ENCODE assay signal across 9 mouse cellular contexts in genomic region chr2:58667991-58668390, GRCm38 (mm10).
DNase-seq lines count a peak whose midpoint lies in the region; ATAC-seq and TF ChIP-seq lines count a peak whose summit lies in the region.
"Had no signal": no experiment of that assay in that cellular context is flagged by ENCODE, and none has a peak within 500 bp of the region (broad histone marks: within the 10 kb centered on the region; RNA-seq: fewer than 3 reads in every experiment).

No protein-coding gene starts in this region.

- dilution Hi-C loops in CH12.LX (cut with MboI; ENCODE audit: extremely low pct_ligation_motif_present, extremely low pct_unique_long_range_greater_than_20kb, low sequenced_read_pairs): no loop called here

- peaks cover 29% of the 10 kb centered on the region for H3K9me3 ChIP-seq in CH12.LX (replicated peaks; ENCODE audit: low read length)
- no peaks in the 10 kb centered on the region for H3K9me3 ChIP-seq in liver, postnatal 0 days (ENCODE audit: low read length)

- TF ChIP-seq EP300 in CH12.LX (IDR thresholded peaks at IDR 0.05; ENCODE audit: low read length): no peak
- TF ChIP-seq EP300 in liver, postnatal 0 days (IDR thresholded peaks at IDR 0.05; ENCODE audit: low read depth): no peak

- no peak for TF ChIP-seq POLR2A in CH12.LX (IDR thresholded peaks at IDR 0.05; ENCODE audit: low read depth, low read length)

- H3K4me1 ChIP-seq in CH12.LX (ENCODE audit: control insufficient read depth in 1 of 2, insufficient read depth in 2 of 2): peaks cover 0 to 3% of the 10 kb centered on the region in 2 experiments; a peak in 1 of 4 replicates
- no peaks in the 10 kb centered on the region for H3K4me1 ChIP-seq in liver, postnatal 0 days (ENCODE audit: insufficient read depth)

- in situ Hi-C loops in CH12.LX (cut with MboI; ENCODE audit: low pct_ligation_motif_present, low pct_unique_long_range_greater_than_20kb, low sequenced_read_pairs): loop anchor here (10.0 to 25.0 kb wide), 2 partner anchors 193 to 631 kb away; partner anchors contain the start of gene Gm17409

- H3K9ac ChIP-seq in CH12.LX (ENCODE audit: insufficient read depth, low read depth): no peak overlapping the region
- no peak overlapping the region for H3K9ac ChIP-seq in liver, postnatal 0 days (replicated peaks)

- H3K27ac ChIP-seq in CH12.LX (ENCODE audit: insufficient read depth, low read depth): no peak overlapping the region
- H3K27ac ChIP-seq in liver, postnatal 0 days (ENCODE audit: low read depth): no peak overlapping the region

- H3K79me2 ChIP-seq in CH12.LX (replicated peaks; ENCODE audit: control insufficient read depth, extremely low read depth, insufficient read depth, poor library complexity, severe bottlenecking): no peaks in the 10 kb centered on the region

- peak; percentile 39 for TF ChIP-seq RAD21 in CH12.LX (IDR thresholded peaks at IDR 0.05; ENCODE audit: low read depth, low read length)

- no peak overlapping the region for H3K4me2 ChIP-seq in CH12.LX (ENCODE audit: insufficient read depth, low read depth, poor library complexity, severe bottlenecking)
- H3K4me2 ChIP-seq in liver, postnatal 0 days (ENCODE audit: low read depth, low read length): no peak overlapping the region

- no peaks in the 10 kb centered on the region for H3K27me3 ChIP-seq in CH12.LX (replicated peaks)
- no peaks in the 10 kb centered on the region for H3K27me3 ChIP-seq in liver, postnatal 0 days (ENCODE audit: insufficient read depth, low read length)

- H3K4me3 ChIP-seq in CH12.LX (replicated peaks in 1 of 3; ENCODE audit: low read depth in 2 of 3, low read length in 2 of 3, poor library complexity in 1 of 3): no peak overlapping the region
- H3K4me3 ChIP-seq in liver, postnatal 0 days (ENCODE audit: low read depth, low read length): no peak overlapping the region
- H3K4me3 ChIP-seq: erythroblast, embryonic 14.5 days had no signal

- DNase-seq in CH12.LX (ENCODE audit: extremely low read depth) (peak; percentile 42), ZHBTc4 (ENCODE audit: low read depth, low spot score) (peak; percentile 72)
- peak; percentile 22 for DNase-seq in gastrocnemius, postnatal 25 days
- DNase-seq in kidney, postnatal 10 days: peak; percentile 78
- DNase-seq in liver, postnatal 0 days: peak; percentile 56
- peak; percentile 57 for DNase-seq in ovary, postnatal 14 days (ENCODE audit: low spot score)
- no peak for DNase-seq in T-cell, adult 2 months (ENCODE audit: low spot score)

- 53% methylated on average over 9 of the region's 9 CpGs for WGBS in liver, postnatal 0 days (ENCODE audit: insufficient replicate concordance)

- peak; percentile 72 for ATAC-seq in common myeloid progenitor, adult 5-6 weeks (replicated peaks; ENCODE audit: low read depth, poor library complexity, severe bottlenecking)
- no peak for ATAC-seq in liver, postnatal 0 days

- peak in 1 of 2 experiments; percentile 44; a peak in 2 of 4 replicates for TF ChIP-seq CTCF in CH12.LX (conservative IDR thresholded peaks at IDR 0.05 in 1 of 2, IDR thresholded peaks at IDR 0.05 in 1 of 2; ENCODE audit: low read depth in 2 of 2, low read length in 2 of 2)
- peak; percentile 81 for TF ChIP-seq CTCF in liver, postnatal 0 days (IDR thresholded peaks at IDR 0.05; ENCODE audit: low read depth)

- H3K36me3 ChIP-seq in CH12.LX (replicated peaks in 1 of 2; ENCODE audit: control insufficient read depth in 1 of 2, insufficient read depth in 1 of 2, low read length in 1 of 2): no peaks in the 10 kb centered on the region
- H3K36me3 ChIP-seq in liver, postnatal 0 days (replicated peaks; ENCODE audit: insufficient read depth, low read length): no peaks in the 10 kb centered on the region

TF ChIP-seq in CH12.LX, 34 proteins besides CTCF, POLR2A, EP300 and RAD21:
- TF ChIP-seq USF2 (conservative IDR thresholded peaks at IDR 0.05; ENCODE audit: low read depth, low read length) (no peak), SMC3 (IDR thresholded peaks at IDR 0.05; ENCODE audit: low read depth, low read length) (peak; percentile 24; the same call in 1 of the 2 replicates)
